Mouse (Mus musculus) stomach, embryonic 14.5 days (tissue): ENCODE data around the gene Hpn. TPM values are rescaled to one million over a fixed set of nuclear protein-coding genes. Genes with fewer than 3 reads are reported as not detected.

Experiments
- ATAC-seq: fragments of 200-750 bp; cut with Nextera tagmentation; 2 replicates; pipeline ENCODE4 v1.8.0; 2017; ENCODE audit warnings: low read depth, moderate TSS enrichment; ENCODE audit not compliant: insufficient number of reproducible peaks, insufficient read depth, low FRiP score
- H3K27ac ChIP-seq: fragments of 300-500 bp; sonication (generic); 2 replicates; pipeline ENCODE4 v1.5.1; 2014; ENCODE audit warnings: mild to moderate bottlenecking, low read length, moderate library complexity, mixed read lengths
- H3K27me3 ChIP-seq: fragments of 300-500 bp; sonication (generic); 2 replicates; pipeline ENCODE4 v1.6.1; 2014; ENCODE audit warnings: low read length, control low read depth, mixed read lengths; ENCODE audit not compliant: control insufficient read depth, insufficient read depth
- H3K36me3 ChIP-seq: fragments of 300-500 bp; sonication (generic); 2 replicates; pipeline ENCODE4 v1.6.1; 2014; ENCODE audit warnings: mild to moderate bottlenecking, control low read depth, low read length, moderate library complexity, mixed read lengths; ENCODE audit not compliant: control insufficient read depth, insufficient read depth
- H3K4me1 ChIP-seq: fragments of 300-500 bp; sonication (generic); 2 replicates; pipeline ENCODE4 v1.6.1; 2014; ENCODE audit warnings: low read length, control low read depth, mixed read lengths; ENCODE audit not compliant: control insufficient read depth, insufficient read depth
- H3K4me2 ChIP-seq: fragments of 300-500 bp; sonication (generic); replicated peaks from 2 replicates; pipeline ENCODE4 v1.6.1; 2014; ENCODE audit warnings: low read depth, low read length, control low read depth
- H3K4me3 ChIP-seq: fragments of 300-500 bp; sonication (generic); 2 replicates; pipeline ENCODE4 v1.5.1; 2014; ENCODE audit warnings: low read depth, low read length, control low read depth
- H3K9ac ChIP-seq: fragments of 300-500 bp; sonication (generic); replicated peaks from 2 replicates; pipeline ENCODE4 v1.6.1; 2014; ENCODE audit warnings: low read depth, mild to moderate bottlenecking, control low read depth, low read length, moderate library complexity, mixed read lengths
- H3K9me3 ChIP-seq: fragments of 300-500 bp; sonication (generic); 2 replicates; pipeline ENCODE4 v1.6.1; 2016; ENCODE audit warnings: low read depth, low read length, control low read depth; ENCODE audit not compliant: control insufficient read depth
- WGBS: fragments of 180-500 bp; shearing (Covaris S2); extraction: QIAGEN DNeasy Blood & Tissue Kit; methylation state at CpG from one replicate; pipeline ENCODE4 v1.1.7; 2014; 5-methylcytosine and 5-hydroxymethylcytosine counted together
- polyA plus RNA-seq: library from polyadenylated mRNA; unstranded; fragments of >200 nt; fragmentation: Nextera tagmentation; extraction: Ambion mirVana; gene quantifications from 2 replicates; pipeline ENCODE4 v1.2.1, GENCODE M21; 2014

Gene Hpn
- polyA plus RNA-seq, 1 experiment from 2014 or later: 23.0 TPM

GRCm38 (mm10) chr7:31122641-31123631 lies 7.8 kb upstream of the Hpn start:
- H3K36me3 ChIP-seq: no peaks in the 10 kb centered on the region
- no peaks in the 10 kb centered on the region for H3K9me3 ChIP-seq
- H3K4me3 ChIP-seq: no peak overlapping the region
- peaks cover 7% of the 10 kb centered on the region; the same call in 1 of the 2 replicates for H3K27me3 ChIP-seq
- H3K27ac ChIP-seq: no peak overlapping the region
- no peak overlapping the region for H3K9ac ChIP-seq
- 86% methylated on average over 16 of the region's 16 CpGs for WGBS
- no peak for ATAC-seq
- no peak overlapping the region for H3K4me2 ChIP-seq
- 0 out of 2 replicates have a peak, but pooled peaks cover 4% of the 10 kb centered on the region for H3K4me1 ChIP-seq

- no peaks in the 10 kb centered on the region for H3K36me3 ChIP-seq
- H3K9ac ChIP-seq: no peak overlapping the region
- H3K9me3 ChIP-seq: no peaks in the 10 kb centered on the region
- no peaks in the 10 kb centered on the region for H3K27me3 ChIP-seq
- H3K4me3 ChIP-seq: no peak overlapping the region
- 88% methylated on average over 5 of the region's 5 CpGs for WGBS
- 0 out of 2 replicates have a peak, but pooled peaks cover 6% of the 10 kb centered on the region for H3K4me1 ChIP-seq
- H3K4me2 ChIP-seq: no peak overlapping the region
- ATAC-seq: no peak
- no peak overlapping the region for H3K27ac ChIP-seq
Observed at GRCm38 (mm10) chr7:31119556-31119955, 4.5 kb upstream of the Hpn start.

DNA sequence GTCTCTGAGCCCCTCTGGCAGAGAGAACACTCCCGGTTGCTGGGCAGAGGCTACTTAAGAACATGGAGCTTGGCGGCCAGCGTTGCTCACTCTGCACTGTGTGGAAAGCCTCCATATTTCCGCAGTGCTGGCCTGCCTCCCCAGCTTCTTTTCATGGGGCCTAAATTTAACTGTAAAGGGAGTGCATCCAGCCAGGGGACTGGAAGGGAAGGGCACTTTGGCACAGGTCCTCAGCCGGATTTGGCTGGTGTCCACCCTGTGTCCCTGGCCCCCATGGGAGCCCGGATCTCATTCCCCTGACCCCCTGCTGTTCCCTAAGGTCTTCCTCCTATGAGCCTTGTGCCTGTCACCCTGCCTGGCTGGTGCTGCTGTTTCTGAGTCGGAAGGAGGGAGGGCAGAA lies 3.4 kb upstream of the Hpn start:
- Histone ChIP-seq H3K4me3 (no peak overlapping the region), H3K4me2 (no peak overlapping the region), H3K27me3 (no peaks in the 10 kb centered on the region), H3K4me1 (0 out of 2 replicates have a peak, but pooled peaks cover 6% of the 10 kb centered on the region), H3K36me3 (no peaks in the 10 kb centered on the region), H3K27ac (no peak overlapping the region), H3K9me3 (no peaks in the 10 kb centered on the region), H3K9ac (no peak overlapping the region)
- 82% methylated on average over 7 of the region's 7 CpGs for WGBS
- ATAC-seq: no peak

DNA sequence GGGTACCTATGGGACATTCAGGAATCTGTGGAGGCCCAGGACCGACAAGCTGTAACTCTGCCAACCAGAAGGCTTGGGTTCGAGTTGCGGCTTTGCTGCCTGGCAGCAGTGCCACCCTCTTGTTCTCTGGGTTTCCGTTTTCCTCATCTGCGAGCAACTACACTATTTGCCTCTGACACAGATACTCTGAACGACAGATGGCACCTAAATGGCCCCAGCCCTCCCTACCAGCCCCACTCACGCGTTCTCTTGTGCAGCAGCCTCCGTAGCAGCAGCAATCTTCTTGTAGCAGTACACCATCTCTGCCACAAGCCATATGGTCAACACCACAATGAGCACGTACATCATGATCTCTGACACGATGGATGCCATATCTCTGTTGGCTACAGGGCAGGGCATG lies 2.4 kb upstream of the Hpn start:
- Histone ChIP-seq H3K4me1 (0 out of 2 replicates have a peak, but pooled peaks cover 6% of the 10 kb centered on the region), H3K4me2 (no peak overlapping the region), H3K4me3 (no peak overlapping the region), H3K9me3 (no peaks in the 10 kb centered on the region), H3K27ac (no peak overlapping the region), H3K36me3 (no peaks in the 10 kb centered on the region), H3K9ac (no peak overlapping the region), H3K27me3 (no peaks in the 10 kb centered on the region)
- WGBS: 89% methylated on average over 11 of the region's 11 CpGs
- ATAC-seq: no peak

DNA sequence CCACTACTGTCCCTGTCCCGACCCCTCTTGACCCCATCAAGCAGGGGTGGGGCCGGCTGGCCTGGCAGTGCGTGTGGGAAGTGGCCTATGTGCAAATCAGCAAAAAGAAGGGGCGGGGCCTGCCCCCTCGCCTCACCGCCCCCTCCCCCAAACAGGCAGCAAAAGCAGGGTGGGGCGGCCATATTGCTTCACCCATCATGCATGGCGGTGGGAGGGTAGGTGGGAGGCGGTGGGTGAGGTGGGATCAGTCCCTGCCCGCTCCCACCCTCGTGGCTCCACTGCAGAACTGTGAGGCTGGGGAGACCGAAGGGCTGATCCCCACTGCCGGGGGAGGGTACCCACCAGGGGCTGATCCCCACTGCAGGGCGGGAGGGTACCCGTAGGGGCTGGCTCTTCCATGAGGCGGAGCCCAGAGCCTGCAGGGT lies 1.6 kb upstream of the Hpn start:
- H3K4me2 ChIP-seq: no peak overlapping the region
- H3K9ac ChIP-seq: no peak overlapping the region
- no peaks in the 10 kb centered on the region for H3K9me3 ChIP-seq
- 46% methylated on average over 15 of the region's 16 CpGs for WGBS
- no peak for ATAC-seq
- H3K4me3 ChIP-seq: no peak overlapping the region
- H3K4me1 ChIP-seq: 0 out of 2 replicates have a peak, but pooled peaks cover 6% of the 10 kb centered on the region
- H3K27me3 ChIP-seq: no peaks in the 10 kb centered on the region
- no peak overlapping the region for H3K27ac ChIP-seq
- no peaks in the 10 kb centered on the region for H3K36me3 ChIP-seq

GRCm38 (mm10) chr7:31115587-31116043 lies 525 bp upstream of the Hpn start:
- Histone ChIP-seq H3K9me3 (no peaks in the 10 kb centered on the region), H3K27ac (peak overlapping the region; percentile 63; the same call in 1 of the 2 replicates), H3K36me3 (no peaks in the 10 kb centered on the region), H3K4me2 (peak overlapping the region; percentile 37; the same call in 1 of the 2 replicates), H3K27me3 (no peaks in the 10 kb centered on the region), H3K4me3 (no peak overlapping the region), H3K4me1 (peaks cover 10% of the 10 kb centered on the region; the same call in 1 of the 2 replicates), H3K9ac (no peak overlapping the region)
- 19% methylated on average over 17 of the region's 17 CpGs for WGBS
- peak; percentile 42 for ATAC-seq

GRCm38 (mm10) chr7:31114646-31115045 lies 444 bp downstream of the Hpn start:
- Histone ChIP-seq H3K27me3 (no peaks in the 10 kb centered on the region), H3K4me2 (peak overlapping the region; percentile 37), H3K4me3 (peak overlapping the region; percentile 17), H3K4me1 (peaks cover 10% of the 10 kb centered on the region; the same call in 1 of the 2 replicates), H3K36me3 (no peaks in the 10 kb centered on the region), H3K9me3 (no peaks in the 10 kb centered on the region), H3K9ac (no peak overlapping the region), H3K27ac (peak overlapping the region; percentile 63; the same call in 1 of the 2 replicates)
- 57% methylated on average over 10 of the region's 10 CpGs for WGBS
- peak; percentile 11; the same call in 1 of the 2 replicates for ATAC-seq

DNA sequence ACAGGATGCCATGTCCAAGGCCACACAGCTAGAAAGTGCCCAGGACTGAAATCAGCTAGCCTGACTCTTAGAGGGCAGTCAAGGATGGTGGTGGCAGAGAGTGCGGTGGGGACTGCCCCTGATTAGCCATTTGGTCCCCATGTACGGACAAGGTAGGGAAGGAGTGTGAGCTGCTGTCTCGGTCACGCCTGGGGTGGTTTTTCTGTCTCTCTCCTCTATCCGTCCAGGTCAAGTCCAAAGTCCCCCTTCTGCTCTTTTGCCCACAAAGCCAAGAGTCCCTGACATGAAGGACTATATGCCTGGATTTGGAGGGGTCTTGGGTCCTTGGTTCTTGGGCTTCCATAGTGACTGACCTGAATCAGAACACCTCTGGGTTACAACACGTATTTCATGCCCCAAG lies 1.3 kb downstream of the Hpn start:
- no peak overlapping the region for H3K4me2 ChIP-seq
- H3K4me3 ChIP-seq: no peak overlapping the region
- no peak overlapping the region for H3K9ac ChIP-seq
- no peak for ATAC-seq
- peaks cover 10% of the 10 kb centered on the region; the same call in 1 of the 2 replicates for H3K4me1 ChIP-seq
- H3K9me3 ChIP-seq: no peaks in the 10 kb centered on the region
- no peaks in the 10 kb centered on the region for H3K36me3 ChIP-seq
- no peak overlapping the region for H3K27ac ChIP-seq
- no peaks in the 10 kb centered on the region for H3K27me3 ChIP-seq
- WGBS: 82% methylated on average over 6 of the region's 6 CpGs
